25 mouse cellular contexts compared by ENCODE assay signal in the genomic region with DNA sequence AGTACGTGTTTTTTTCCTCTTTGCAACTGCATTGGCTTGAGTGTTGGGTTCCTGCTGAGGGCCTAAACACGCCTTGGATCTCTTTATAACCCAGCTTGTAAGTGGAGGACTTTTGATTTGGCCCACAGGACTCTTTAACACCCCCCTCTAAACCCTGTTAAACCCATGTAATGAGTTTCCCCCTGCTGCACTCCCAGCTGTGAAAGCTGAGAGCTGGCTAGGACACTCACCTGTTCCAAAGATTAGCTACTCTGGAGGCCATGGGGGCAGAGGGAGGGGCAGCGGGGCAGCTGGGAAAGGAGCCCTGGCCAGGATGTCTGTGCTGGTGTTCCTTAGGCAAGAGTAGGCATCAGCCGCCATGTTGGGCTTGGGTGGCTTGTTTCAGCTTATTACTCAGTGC.
"Had no signal": no experiment of that assay in that cellular context is flagged by ENCODE, and none has a peak within 500 bp of the region (broad histone marks: within the 10 kb centered on the region; RNA-seq: fewer than 3 reads in every experiment).

No protein-coding gene starts in this region.

- H3K9me3 ChIP-seq: heart, embryonic 10.5 days; heart, embryonic 12.5 days; hindbrain, embryonic 10.5 days; hindbrain, embryonic 12.5 days; intestine, embryonic 15.5 days; limb, embryonic 15.5 days; liver, embryonic 12.5 days had no signal

- H3K27me3 ChIP-seq: hindbrain, embryonic 12.5 days; intestine, embryonic 15.5 days had no signal

- DNase-seq: gastrocnemius, postnatal 14 days; gastrocnemius, postnatal 36 days; heart, adult 11 months; heart, adult 2 months; heart, postnatal 10 days; heart, postnatal 4 days; kidney, adult 18-20 months; kidney, adult 8-10 months; kidney, postnatal 10 days; kidney, postnatal 25 days; kidney, postnatal 4 days had no signal

- H3K4me3 ChIP-seq: heart, adult 2 months; heart, embryonic 10.5 days; heart, embryonic 12.5 days; hindbrain, embryonic 10.5 days; hindbrain, embryonic 12.5 days; intestine, embryonic 15.5 days; layer of hippocampus, adult 2 months; left cerebral cortex, adult 2 months; limb, embryonic 15.5 days; liver, embryonic 12.5 days had no signal

- ATAC-seq: hindbrain, embryonic 16.5 days; inflammation-experienced regulatory T-cells, adult 6 months; intestine, embryonic 15.5 days; intestine, postnatal 0 days; liver, embryonic 12.5 days had no signal

- H3K27ac ChIP-seq: heart, adult 2 months; heart, embryonic 10.5 days; hindbrain, embryonic 10.5 days; hindbrain, embryonic 12.5 days; hindbrain, embryonic 14.5 days; intestine, embryonic 15.5 days; layer of hippocampus, adult 2 months; left cerebral cortex, adult 2 months; limb, embryonic 15.5 days; liver, embryonic 12.5 days; liver, embryonic 14.5 days had no signal

- H3K4me2 ChIP-seq: heart, embryonic 12.5 days; hindbrain, embryonic 12.5 days; hindbrain, embryonic 14.5 days; intestine, embryonic 15.5 days; limb, embryonic 15.5 days; liver, embryonic 12.5 days had no signal

- H3K4me1 ChIP-seq: heart, embryonic 10.5 days; intestine, embryonic 15.5 days; liver, embryonic 12.5 days had no signal

- H3K36me3 ChIP-seq: heart, embryonic 10.5 days; heart, embryonic 12.5 days; hindbrain, embryonic 10.5 days; hindbrain, embryonic 12.5 days; intestine, embryonic 15.5 days; limb, embryonic 15.5 days; liver, embryonic 12.5 days had no signal

- H3K9ac ChIP-seq: heart, embryonic 12.5 days; hindbrain, embryonic 12.5 days; hindbrain, embryonic 14.5 days; intestine, embryonic 15.5 days; limb, embryonic 15.5 days; liver, embryonic 12.5 days; liver, embryonic 14.5 days had no signal
